Mouse (Mus musculus): ENCODE data around the gene Hypk. TPM values are rescaled to one million over a fixed set of nuclear protein-coding genes. Genes with fewer than 3 reads are reported as not detected.

Gene Hypk
- 106 and 123 TPM in 2 replicates for polyA plus RNA-seq (2014; fragmentation: Nextera tagmentation; extraction: Ambion mirVana)

- ATAC-seq (replicated peaks; ENCODE audit: low FRiP score): no peak
- Histone ChIP-seq H3K27me3 (ENCODE audit: control insufficient read depth, insufficient read depth, low read length) (no peaks in the 10 kb centered on the region), H3K9me3 (ENCODE audit: control insufficient read depth, low read length) (no peaks in the 10 kb centered on the region), H3K9ac (ENCODE audit: low read length) (no peak within 1 kb of the TSS), H3K4me1 (replicated peaks; ENCODE audit: control insufficient read depth, insufficient read depth, low read length) (peaks cover 16% of the 10 kb centered on the region), H3K4me2 (ENCODE audit: low read depth, low read length, severe bottlenecking) (no peak within 1 kb of the TSS), H3K36me3 (ENCODE audit: control insufficient read depth, insufficient read depth, low read length) (no peaks in the 10 kb centered on the region; the same call in none of the 2 replicates), H3K27ac (ENCODE audit: low read depth, low read length) (no peak within 1 kb of the TSS), H3K4me3 (ENCODE audit: low read depth, low read length) (no peak within 1 kb of the TSS)
- WGBS: 90% methylated on average over 4 of the region's 4 CpGs
- DNase-seq (ENCODE audit: low spot score): no peak
Measured at GRCm38 (mm10) chr2:121452990-121453389, at the start of gene Hypk. Gene Hypk, plus strand, starts transcription at chr2:121453290.

DNA sequence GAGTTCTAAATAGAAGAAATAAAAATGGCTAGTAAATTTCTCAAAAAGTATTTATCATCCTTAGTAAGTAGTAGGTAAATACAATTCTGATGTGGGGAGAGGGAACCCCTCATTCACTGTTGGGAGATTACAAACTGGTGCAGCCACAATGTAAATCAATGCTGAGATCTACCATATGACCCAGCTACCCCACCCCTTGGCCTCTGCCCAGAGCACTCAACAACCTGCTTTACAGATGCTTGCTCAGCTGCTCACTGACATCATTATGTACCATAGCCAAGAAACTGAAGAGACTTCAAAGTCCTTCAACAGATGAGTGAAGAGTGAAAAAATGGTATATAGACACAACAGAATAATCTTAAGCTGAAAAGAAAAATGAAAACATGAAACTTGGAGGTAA, 49.8 kb upstream of the Hypk start:
- ATAC-seq (replicated peaks; ENCODE audit: low FRiP score) (no peak), DNase-seq (ENCODE audit: low spot score) (no peak)
- Histone ChIP-seq H3K27ac (ENCODE audit: low read depth, low read length) (no peak overlapping the region), H3K4me3 (ENCODE audit: low read depth, low read length) (no peak overlapping the region), H3K36me3 (ENCODE audit: control insufficient read depth, insufficient read depth, low read length) (no peaks in the 10 kb centered on the region), H3K4me1 (replicated peaks; ENCODE audit: control insufficient read depth, insufficient read depth, low read length) (no peaks in the 10 kb centered on the region), H3K27me3 (ENCODE audit: control insufficient read depth, insufficient read depth, low read length) (no peaks in the 10 kb centered on the region), H3K4me2 (ENCODE audit: low read depth, low read length, severe bottlenecking) (no peak overlapping the region), H3K9me3 (ENCODE audit: control insufficient read depth, low read length) (no peaks in the 10 kb centered on the region), H3K9ac (ENCODE audit: low read length) (no peak overlapping the region)

GRCm38 (mm10) chr2:121408160-121408559, 44.9 kb upstream of the Hypk start:
- H3K9me3 ChIP-seq (ENCODE audit: control insufficient read depth, low read length): no peaks in the 10 kb centered on the region
- peak; percentile 72 for DNase-seq (ENCODE audit: low spot score)

DNA sequence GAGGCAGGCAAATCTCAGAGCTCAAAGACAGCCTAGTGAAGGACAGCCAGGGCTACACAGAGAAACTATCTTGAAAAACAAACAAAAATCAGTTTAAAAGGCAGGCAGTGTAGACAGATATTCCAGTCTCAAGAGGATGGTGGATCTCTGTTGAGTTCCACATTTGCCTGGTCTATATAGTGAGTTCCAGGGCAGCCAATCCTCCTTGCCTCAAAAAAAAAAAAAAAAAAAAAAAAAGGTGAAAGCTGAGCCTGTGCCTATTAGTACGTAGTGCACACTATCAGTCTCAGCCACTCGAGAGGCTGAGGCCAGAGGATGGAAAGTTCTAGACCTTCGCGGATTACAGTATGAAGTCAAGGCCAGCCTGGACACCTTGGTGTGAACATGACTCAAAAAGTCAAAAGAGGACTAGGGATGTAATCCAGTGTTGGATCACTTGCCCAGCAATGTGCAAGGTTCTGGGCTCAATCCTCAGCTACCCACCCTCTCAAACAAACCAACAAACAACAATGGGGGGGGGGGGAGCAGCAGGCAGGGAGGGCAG, 40.2 kb upstream of the Hypk start:
- Histone ChIP-seq H3K36me3 (ENCODE audit: control insufficient read depth, insufficient read depth, low read length) (no peaks in the 10 kb centered on the region; the same call in 1 of the 2 replicates), H3K27me3 (ENCODE audit: control insufficient read depth, insufficient read depth, low read length) (no peaks in the 10 kb centered on the region), H3K27ac (ENCODE audit: low read depth, low read length) (peak overlapping the region; percentile 93), H3K4me2 (ENCODE audit: low read depth, low read length, severe bottlenecking) (peak overlapping the region; percentile 62), H3K4me3 (ENCODE audit: low read depth, low read length) (peak overlapping the region; percentile 93), H3K4me1 (replicated peaks; ENCODE audit: control insufficient read depth, insufficient read depth, low read length) (0 out of 2 replicates have a peak, but pooled peaks cover 2% of the 10 kb centered on the region), H3K9ac (ENCODE audit: low read length) (peak overlapping the region; percentile 99), H3K9me3 (ENCODE audit: control insufficient read depth, low read length) (no peaks in the 10 kb centered on the region)
- DNase-seq (ENCODE audit: low spot score) (no peak), ATAC-seq (replicated peaks; ENCODE audit: low FRiP score) (peak; percentile 19)
- WGBS: 9% methylated on average over 4 of the region's 4 CpGs

More at GRCm38 (mm10) chr2:121408160-121408559, 44.9 kb upstream of the Hypk start:
- H3K4me2 ChIP-seq (ENCODE audit: low read depth, low read length, severe bottlenecking): no peak overlapping the region
- WGBS: 32% methylated on average over 4 of the region's 4 CpGs
- H3K4me3 ChIP-seq (ENCODE audit: low read depth, low read length): no peak overlapping the region
- no peak overlapping the region for H3K9ac ChIP-seq (ENCODE audit: low read length)
- H3K36me3 ChIP-seq (ENCODE audit: control insufficient read depth, insufficient read depth, low read length): no peaks in the 10 kb centered on the region
- H3K4me1 ChIP-seq (replicated peaks; ENCODE audit: control insufficient read depth, insufficient read depth, low read length): no peaks in the 10 kb centered on the region
- no peak for ATAC-seq (replicated peaks; ENCODE audit: low FRiP score)
- no peaks in the 10 kb centered on the region for H3K27me3 ChIP-seq (ENCODE audit: control insufficient read depth, insufficient read depth, low read length)
- H3K27ac ChIP-seq (ENCODE audit: low read depth, low read length): no peak overlapping the region

GRCm38 (mm10) chr2:121413387-121414042, 39.6 kb upstream of the Hypk start, which contains the start of the genes Pdia3 and Catsper2:
Gene Pdia3, plus strand, starts transcription at chr2:121413775.
Gene Catsper2, minus strand, starts transcription at chr2:121413792.
- Histone ChIP-seq H3K9ac (ENCODE audit: low read length) (peak within 1 kb of the TSS; percentile 99), H3K9me3 (ENCODE audit: control insufficient read depth, low read length) (no peaks in the 10 kb centered on the region), H3K4me2 (ENCODE audit: low read depth, low read length, severe bottlenecking) (peak within 1 kb of the TSS; percentile 66), H3K4me3 (ENCODE audit: low read depth, low read length) (peak within 1 kb of the TSS; percentile 93), H3K27me3 (ENCODE audit: control insufficient read depth, insufficient read depth, low read length) (no peaks in the 10 kb centered on the region), H3K4me1 (replicated peaks; ENCODE audit: control insufficient read depth, insufficient read depth, low read length) (0 out of 2 replicates have a peak, but pooled peaks cover 2% of the 10 kb centered on the region), H3K36me3 (ENCODE audit: control insufficient read depth, insufficient read depth, low read length) (no peaks in the 10 kb centered on the region; the same call in 1 of the 2 replicates), H3K27ac (ENCODE audit: low read depth, low read length) (peak within 1 kb of the TSS; percentile 93)
- under 1% methylated on average over 67 of the region's 68 CpGs for WGBS
- DNase-seq (ENCODE audit: low spot score) (peak; percentile 99), ATAC-seq (replicated peaks; ENCODE audit: low FRiP score) (peak; percentile 99)

DNA sequence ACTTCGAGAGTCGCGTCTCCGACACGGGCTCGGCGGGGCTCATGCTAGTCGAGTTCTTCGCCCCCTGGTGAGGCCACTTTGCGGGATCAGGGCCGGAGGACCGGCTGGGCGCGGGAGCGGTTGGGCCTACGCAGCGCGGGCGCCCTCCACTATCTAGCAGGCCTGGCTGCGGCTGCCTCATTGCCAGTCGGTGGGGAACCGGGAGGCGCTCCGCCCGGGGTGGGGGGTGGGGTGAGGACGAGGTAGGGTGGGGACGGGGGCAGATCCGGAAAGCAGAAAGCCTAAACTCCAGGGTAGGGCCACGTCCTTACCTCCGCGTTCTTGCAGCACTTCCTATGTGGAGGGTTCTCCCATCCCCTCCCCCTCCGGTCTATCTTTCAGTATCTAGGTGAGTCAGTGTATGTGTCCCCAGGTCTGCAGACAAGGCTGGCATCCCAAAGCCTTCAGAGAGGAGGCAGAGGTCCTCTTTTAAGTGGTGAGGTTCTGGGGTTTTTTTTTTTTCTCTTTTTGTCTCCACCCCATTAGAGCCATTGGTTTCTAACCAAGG, 38.9 kb upstream of the Hypk start:
- Histone ChIP-seq H3K27ac (ENCODE audit: low read depth, low read length) (peak overlapping the region; percentile 92), H3K36me3 (ENCODE audit: control insufficient read depth, insufficient read depth, low read length) (peaks cover 3% of the 10 kb centered on the region; the same call in 1 of the 2 replicates)

DNA sequence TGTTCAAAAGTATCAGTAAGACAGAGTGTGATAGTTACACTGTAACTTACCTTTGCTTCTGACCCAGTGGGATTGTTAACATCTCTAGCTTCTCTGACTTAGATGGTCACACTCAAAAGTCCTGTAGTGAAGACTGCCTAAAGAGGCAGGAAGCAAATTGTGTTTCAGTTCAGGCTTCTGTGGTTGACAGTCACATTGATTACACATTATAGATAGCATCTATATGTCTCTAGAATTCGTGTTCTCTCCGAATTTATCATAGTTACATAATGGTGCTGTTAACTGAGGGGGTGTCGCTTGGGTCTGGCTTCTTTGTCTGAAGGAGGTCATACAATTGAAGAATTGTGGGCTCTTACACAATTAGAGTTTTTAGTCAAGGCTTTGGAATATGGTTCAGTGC, 38.0 kb upstream of the Hypk start:
- H3K9me3 ChIP-seq (ENCODE audit: control insufficient read depth, low read length): no peaks in the 10 kb centered on the region
- peak overlapping the region; percentile 66 for H3K4me2 ChIP-seq (ENCODE audit: low read depth, low read length, severe bottlenecking)
- H3K27ac ChIP-seq (ENCODE audit: low read depth, low read length): no peak overlapping the region
- DNase-seq (ENCODE audit: low spot score) (no peak), ATAC-seq (replicated peaks; ENCODE audit: low FRiP score) (no peak)
- WGBS: 74% methylated on average over 3 of the region's 3 CpGs
- peaks cover 3% of the 10 kb centered on the region; the same call in 1 of the 2 replicates for H3K36me3 ChIP-seq (ENCODE audit: control insufficient read depth, insufficient read depth, low read length)
- H3K4me1 ChIP-seq (replicated peaks; ENCODE audit: control insufficient read depth, insufficient read depth, low read length): 0 out of 2 replicates have a peak, but pooled peaks cover 2% of the 10 kb centered on the region
- peak overlapping the region; percentile 93 for H3K4me3 ChIP-seq (ENCODE audit: low read depth, low read length)
- H3K27me3 ChIP-seq (ENCODE audit: control insufficient read depth, insufficient read depth, low read length): no peaks in the 10 kb centered on the region
- peak overlapping the region; percentile 47 for H3K9ac ChIP-seq (ENCODE audit: low read length)

More for the DNA sequence above, 38.9 kb upstream of the Hypk start:
- DNase-seq (ENCODE audit: low spot score): no peak
- Histone ChIP-seq H3K9me3 (ENCODE audit: control insufficient read depth, low read length) (no peaks in the 10 kb centered on the region), H3K27me3 (ENCODE audit: control insufficient read depth, insufficient read depth, low read length) (no peaks in the 10 kb centered on the region), H3K9ac (ENCODE audit: low read length) (peak overlapping the region; percentile 99), H3K4me2 (ENCODE audit: low read depth, low read length, severe bottlenecking) (peak overlapping the region; percentile 66), H3K4me1 (replicated peaks; ENCODE audit: control insufficient read depth, insufficient read depth, low read length) (0 out of 2 replicates have a peak, but pooled peaks cover 2% of the 10 kb centered on the region), H3K4me3 (ENCODE audit: low read depth, low read length) (peak overlapping the region; percentile 93)
- ATAC-seq (replicated peaks; ENCODE audit: low FRiP score): peak; percentile 52
- WGBS: under 1% methylated on average over 32 of the region's 32 CpGs

DNA sequence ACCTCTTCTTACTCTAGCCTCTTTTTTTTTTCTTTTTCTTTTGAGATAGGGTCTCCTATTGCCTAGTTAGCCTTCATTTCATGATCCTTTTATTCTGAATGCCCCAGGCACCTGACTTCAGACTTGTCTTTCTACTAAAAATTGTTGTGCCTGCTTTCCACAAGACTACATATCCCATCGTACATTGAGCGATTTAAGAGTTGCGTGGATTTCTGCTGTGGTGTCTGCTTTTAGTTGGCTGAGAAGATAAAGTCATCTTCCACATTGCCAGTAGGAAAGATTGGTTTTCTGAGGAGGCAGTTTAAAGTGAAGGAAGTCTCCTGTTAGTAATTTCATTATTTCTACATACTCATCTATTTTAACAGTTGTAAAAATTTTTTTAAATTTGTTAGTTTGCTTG, 37.5 kb upstream of the Hypk start:
- no peak for DNase-seq (ENCODE audit: low spot score)
- H3K27ac ChIP-seq (ENCODE audit: low read depth, low read length): no peak overlapping the region
- no peaks in the 10 kb centered on the region for H3K27me3 ChIP-seq (ENCODE audit: control insufficient read depth, insufficient read depth, low read length)
- no peaks in the 10 kb centered on the region for H3K9me3 ChIP-seq (ENCODE audit: control insufficient read depth, low read length)
- no peak overlapping the region for H3K9ac ChIP-seq (ENCODE audit: low read length)
- ATAC-seq (replicated peaks; ENCODE audit: low FRiP score): no peak
- peaks cover 3% of the 10 kb centered on the region; the same call in 1 of the 2 replicates for H3K36me3 ChIP-seq (ENCODE audit: control insufficient read depth, insufficient read depth, low read length)
- H3K4me3 ChIP-seq (ENCODE audit: low read depth, low read length): peak overlapping the region; percentile 93
- 90% methylated on average over 3 of the region's 3 CpGs for WGBS
- peak overlapping the region; percentile 66; the same call in 1 of the 2 replicates for H3K4me2 ChIP-seq (ENCODE audit: low read depth, low read length, severe bottlenecking)
- 0 out of 2 replicates have a peak, but pooled peaks cover 2% of the 10 kb centered on the region for H3K4me1 ChIP-seq (replicated peaks; ENCODE audit: control insufficient read depth, insufficient read depth, low read length)
